Mouse (Mus musculus): Measurements from ENCODE around the gene Mmp2. TPM values are rescaled to one million over a fixed set of nuclear protein-coding genes. Genes with fewer than 3 reads are reported as not detected.
A peak's percentile ranks its signal among the peaks of the same experiment; 100 is the strongest.
"Not testable (repeated sequence)": the region's sequence is repeated elsewhere in the genome, so short reads cannot be mapped to it uniquely, and the experiment has no call there.

Mmp2 gene
- polyA plus RNA-seq, 1 experiment from 2014 or later: 35.9 TPM

DNA sequence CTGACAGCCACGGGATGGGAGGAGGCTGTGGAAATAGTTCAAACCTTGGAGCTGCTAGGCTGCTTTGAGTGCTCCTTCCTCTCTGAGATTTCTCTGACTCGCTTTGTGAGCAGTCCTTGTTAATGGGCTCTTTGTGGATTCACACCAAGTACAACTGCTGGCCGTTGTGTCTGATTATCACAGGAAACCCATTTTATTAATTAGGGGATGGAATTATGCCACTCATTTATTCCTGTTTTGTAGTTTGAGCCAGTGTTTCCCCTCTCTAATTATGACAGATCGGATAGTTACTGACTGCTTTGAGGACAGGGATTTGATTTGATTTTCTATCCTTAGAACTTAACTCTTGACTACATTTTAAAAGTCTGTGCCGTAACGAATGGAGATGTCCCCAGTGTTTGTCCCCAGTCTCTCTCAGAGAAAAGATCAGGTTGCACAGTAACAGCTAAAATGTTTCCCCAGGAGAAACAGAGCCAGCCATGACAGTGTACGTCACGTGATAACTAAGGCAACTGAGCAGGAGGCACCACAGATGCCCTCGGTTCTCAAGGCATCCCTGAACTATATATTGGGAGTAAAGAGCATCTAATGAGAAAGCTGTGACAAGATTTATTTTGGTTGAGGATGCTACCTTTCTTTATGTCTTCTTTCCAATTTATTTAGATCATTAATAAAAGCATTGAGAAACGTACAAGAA, 45.1 kb downstream of the Mmp2 start:
- peak overlapping the region; percentile 38; the same call in 1 of the 2 replicates for H3K27ac ChIP-seq
- no peaks in the 10 kb centered on the region for H3K36me3 ChIP-seq (replicated peaks; ENCODE audit: control insufficient read depth, insufficient read depth)
- H3K9ac ChIP-seq: no peak overlapping the region
- no peaks in the 10 kb centered on the region for H3K27me3 ChIP-seq (ENCODE audit: control insufficient read depth, insufficient read depth, low read length)
- DNase-seq (ENCODE audit: low spot score) (no peak), ATAC-seq (ENCODE audit: low FRiP score) (no peak)
- H3K4me2 ChIP-seq (replicated peaks): no peak overlapping the region
- WGBS: 58% methylated on average over 10 of the region's 10 CpGs
- H3K4me3 ChIP-seq (replicated peaks; ENCODE audit: low read length): no peak overlapping the region
- no peaks in the 10 kb centered on the region for H3K9me3 ChIP-seq (ENCODE audit: control insufficient read depth, low read length)
- peaks cover 24% of the 10 kb centered on the region for H3K4me1 ChIP-seq (replicated peaks; ENCODE audit: control insufficient read depth, insufficient read depth, low read length)

- WGBS: 60% methylated on average over 10 of the region's 10 CpGs
- H3K4me3 ChIP-seq (replicated peaks; ENCODE audit: low read length): no peak overlapping the region
- ATAC-seq (ENCODE audit: low FRiP score): no peak
- H3K36me3 ChIP-seq (replicated peaks; ENCODE audit: control insufficient read depth, insufficient read depth): no peaks in the 10 kb centered on the region
- no peak overlapping the region for H3K4me2 ChIP-seq (replicated peaks)
- H3K27me3 ChIP-seq (ENCODE audit: control insufficient read depth, insufficient read depth, low read length): no peaks in the 10 kb centered on the region
- no peaks in the 10 kb centered on the region; the same call in 1 of the 2 replicates for H3K9me3 ChIP-seq (ENCODE audit: control insufficient read depth, low read length)
- no peak overlapping the region for H3K9ac ChIP-seq
- H3K4me1 ChIP-seq (replicated peaks; ENCODE audit: control insufficient read depth, insufficient read depth, low read length): peaks cover 11% of the 10 kb centered on the region; the same call in 1 of the 2 replicates
- no peak for DNase-seq (ENCODE audit: low spot score)
- no peak overlapping the region for H3K27ac ChIP-seq
Observed at GRCm38 (mm10) chr8:92875795-92876194, 48.7 kb downstream of the Mmp2 start.

DNA sequence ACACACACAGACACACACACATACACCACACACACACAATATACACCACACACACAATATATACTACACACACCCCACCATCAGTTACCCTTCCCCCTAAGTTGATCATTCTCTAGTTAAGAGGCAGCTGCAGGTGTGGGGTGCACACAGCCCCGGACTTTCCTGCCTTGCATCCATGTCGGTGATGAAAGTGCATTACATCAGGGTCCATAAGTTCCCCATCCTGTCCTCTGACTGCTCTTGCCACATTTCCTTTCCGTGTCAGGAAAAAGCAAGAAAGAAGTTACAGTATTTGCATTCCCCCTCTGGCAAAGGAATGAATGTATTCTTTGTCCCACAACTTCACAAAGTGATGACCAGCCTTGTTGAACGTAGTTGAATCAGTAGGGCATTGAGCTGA, 54.2 kb downstream of the Mmp2 start:
- Histone ChIP-seq H3K27me3 (ENCODE audit: control insufficient read depth, insufficient read depth, low read length) (no peaks in the 10 kb centered on the region), H3K27ac (no peak overlapping the region), H3K4me3 (replicated peaks; ENCODE audit: low read length) (no peak overlapping the region), H3K36me3 (replicated peaks; ENCODE audit: control insufficient read depth, insufficient read depth) (no peaks in the 10 kb centered on the region), H3K9ac (no peak overlapping the region), H3K9me3 (ENCODE audit: control insufficient read depth, low read length) (no peaks in the 10 kb centered on the region; the same call in 1 of the 2 replicates), H3K4me2 (replicated peaks) (no peak overlapping the region), H3K4me1 (replicated peaks; ENCODE audit: control insufficient read depth, insufficient read depth, low read length) (no peaks in the 10 kb centered on the region)
- WGBS: 81% methylated on average over 4 of the region's 4 CpGs
- DNase-seq (ENCODE audit: low spot score) (no peak), ATAC-seq (ENCODE audit: low FRiP score) (no peak)

- WGBS: 81% methylated on average over 2 of the region's 2 CpGs
- H3K27me3 ChIP-seq (ENCODE audit: control insufficient read depth, insufficient read depth, low read length): no peaks in the 10 kb centered on the region
- no peak overlapping the region for H3K9ac ChIP-seq
- H3K27ac ChIP-seq: no peak overlapping the region
- no peaks in the 10 kb centered on the region for H3K36me3 ChIP-seq (replicated peaks; ENCODE audit: control insufficient read depth, insufficient read depth)
- no peak for ATAC-seq (ENCODE audit: low FRiP score)
- DNase-seq (ENCODE audit: low spot score): no peak
- no peak overlapping the region for H3K4me2 ChIP-seq (replicated peaks)
- H3K9me3 ChIP-seq (ENCODE audit: control insufficient read depth, low read length): no peaks in the 10 kb centered on the region; the same call in 1 of the 2 replicates
- H3K4me3 ChIP-seq (replicated peaks; ENCODE audit: low read length): no peak overlapping the region
- H3K4me1 ChIP-seq (replicated peaks; ENCODE audit: control insufficient read depth, insufficient read depth, low read length): no peaks in the 10 kb centered on the region
Observed at GRCm38 (mm10) chr8:92883771-92884170, 56.7 kb downstream of the Mmp2 start.

DNA sequence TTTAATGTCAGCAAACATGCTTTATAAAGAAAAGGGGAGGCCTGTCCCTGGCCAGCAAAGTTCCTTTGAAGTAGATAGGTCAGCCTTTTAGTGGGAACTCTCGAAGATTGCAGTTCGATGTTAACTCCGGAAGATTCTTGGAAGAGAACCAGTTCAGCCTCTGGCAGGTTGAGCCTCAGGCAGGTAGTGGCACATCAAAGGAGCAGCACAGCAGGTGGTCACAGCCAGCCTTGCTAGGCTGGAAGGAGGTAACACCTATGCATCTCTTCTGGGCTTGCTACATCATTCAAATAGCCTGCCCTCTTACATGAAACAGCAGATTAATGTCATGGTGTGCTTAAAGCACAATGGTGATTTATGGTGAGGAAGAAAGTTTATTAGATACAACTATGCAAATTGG, 65.1 kb downstream of the Mmp2 start:
- H3K4me1 ChIP-seq (replicated peaks; ENCODE audit: control insufficient read depth, insufficient read depth, low read length): not testable (repeated sequence)
- WGBS: 89% methylated on average over 3 of the region's 3 CpGs

DNA sequence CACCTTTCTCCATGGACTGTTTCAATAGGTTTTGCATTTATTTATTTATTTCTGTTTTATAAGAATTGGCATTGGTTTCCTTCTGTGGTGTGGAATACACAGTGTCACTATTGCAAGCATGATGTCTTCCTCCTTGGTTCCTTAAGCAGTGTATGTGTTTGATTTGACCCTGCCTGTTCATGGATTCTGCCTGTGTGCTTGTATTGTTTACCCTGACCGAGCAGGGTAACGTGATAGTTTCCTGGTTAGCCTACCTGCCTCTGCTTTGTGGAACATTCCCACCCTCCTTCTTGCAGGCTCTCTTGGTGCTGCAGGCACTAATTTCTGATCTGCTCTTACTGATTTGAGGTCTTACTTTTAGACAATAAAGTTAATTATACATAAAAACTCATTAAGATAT, 66.8 kb downstream of the Mmp2 start:
- DNase-seq (ENCODE audit: low spot score) (no peak), ATAC-seq (ENCODE audit: low FRiP score) (no peak)
- Histone ChIP-seq H3K36me3 (replicated peaks; ENCODE audit: control insufficient read depth, insufficient read depth) (no peaks in the 10 kb centered on the region; the same call in none of the 2 replicates), H3K9me3 (ENCODE audit: control insufficient read depth, low read length) (no peaks in the 10 kb centered on the region), H3K4me3 (replicated peaks; ENCODE audit: low read length) (no peak overlapping the region), H3K9ac (no peak overlapping the region), H3K27me3 (ENCODE audit: control insufficient read depth, insufficient read depth, low read length) (no peaks in the 10 kb centered on the region), H3K4me1 (replicated peaks; ENCODE audit: control insufficient read depth, insufficient read depth, low read length) (no peaks in the 10 kb centered on the region), H3K27ac (no peak overlapping the region), H3K4me2 (replicated peaks) (no peak overlapping the region)
- 81% methylated on average over 2 of the region's 2 CpGs for WGBS

More for the DNA sequence above, 65.1 kb downstream of the Mmp2 start:
- not testable (repeated sequence) for H3K27me3 ChIP-seq (ENCODE audit: control insufficient read depth, insufficient read depth, low read length); DNase-seq (ENCODE audit: low spot score); H3K4me2 ChIP-seq (replicated peaks); H3K9me3 ChIP-seq (ENCODE audit: control insufficient read depth, low read length); H3K4me3 ChIP-seq (replicated peaks; ENCODE audit: low read length); H3K36me3 ChIP-seq (replicated peaks; ENCODE audit: control insufficient read depth, insufficient read depth); H3K27ac ChIP-seq; H3K9ac ChIP-seq; ATAC-seq (ENCODE audit: low FRiP score)

GRCm38 (mm10) chr8:92895053-92895452, 68.0 kb downstream of the Mmp2 start:
- no peaks in the 10 kb centered on the region for H3K4me1 ChIP-seq (replicated peaks; ENCODE audit: control insufficient read depth, insufficient read depth, low read length)
- no peak overlapping the region for H3K27ac ChIP-seq
- no peak overlapping the region for H3K9ac ChIP-seq
- DNase-seq (ENCODE audit: low spot score): no peak
- H3K27me3 ChIP-seq (ENCODE audit: control insufficient read depth, insufficient read depth, low read length): no peaks in the 10 kb centered on the region
- H3K36me3 ChIP-seq (replicated peaks; ENCODE audit: control insufficient read depth, insufficient read depth): no peaks in the 10 kb centered on the region; the same call in 1 of the 2 replicates
- no peaks in the 10 kb centered on the region for H3K9me3 ChIP-seq (ENCODE audit: control insufficient read depth, low read length)
- H3K4me2 ChIP-seq (replicated peaks): no peak overlapping the region
- 80% methylated on average over 7 of the region's 7 CpGs for WGBS
- ATAC-seq (ENCODE audit: low FRiP score): no peak
- no peak overlapping the region for H3K4me3 ChIP-seq (replicated peaks; ENCODE audit: low read length)

DNA sequence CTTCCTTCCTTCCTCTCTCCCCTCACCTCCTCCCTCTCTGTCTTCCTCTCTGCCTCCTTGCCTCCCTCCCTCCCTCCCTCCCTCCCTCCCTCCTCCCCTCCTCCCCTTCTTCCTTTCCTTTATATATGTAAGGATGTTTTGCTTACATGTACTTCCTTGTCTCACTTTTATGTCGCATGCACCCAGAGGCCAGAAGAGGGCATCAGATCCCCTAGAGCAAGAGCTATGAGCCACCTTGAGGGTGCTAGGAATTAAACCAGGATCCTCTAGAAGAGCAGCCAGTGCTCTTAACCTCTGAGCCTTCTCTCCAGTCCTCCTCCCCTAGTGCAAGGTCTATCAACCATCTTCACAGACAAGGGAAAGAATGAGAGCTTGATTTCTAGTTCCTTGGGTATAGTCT, 69.0 kb downstream of the Mmp2 start:
- 82% methylated on average over 1 of the region's 1 CpGs for WGBS
- no peak for ATAC-seq (ENCODE audit: low FRiP score)
- no peak overlapping the region for H3K9ac ChIP-seq
- H3K4me3 ChIP-seq (replicated peaks; ENCODE audit: low read length): no peak overlapping the region
- no peaks in the 10 kb centered on the region; the same call in 1 of the 2 replicates for H3K36me3 ChIP-seq (replicated peaks; ENCODE audit: control insufficient read depth, insufficient read depth)
- DNase-seq (ENCODE audit: low spot score): no peak
- no peak overlapping the region for H3K27ac ChIP-seq
- no peaks in the 10 kb centered on the region for H3K27me3 ChIP-seq (ENCODE audit: control insufficient read depth, insufficient read depth, low read length)
- no peaks in the 10 kb centered on the region for H3K9me3 ChIP-seq (ENCODE audit: control insufficient read depth, low read length)
- H3K4me2 ChIP-seq (replicated peaks): no peak overlapping the region
- H3K4me1 ChIP-seq (replicated peaks; ENCODE audit: control insufficient read depth, insufficient read depth, low read length): no peaks in the 10 kb centered on the region

- H3K9ac ChIP-seq: no peak overlapping the region
- H3K4me2 ChIP-seq (replicated peaks): no peak overlapping the region
- H3K9me3 ChIP-seq (ENCODE audit: control insufficient read depth, low read length): no peaks in the 10 kb centered on the region
- no peaks in the 10 kb centered on the region for H3K27me3 ChIP-seq (ENCODE audit: control insufficient read depth, insufficient read depth, low read length)
- no peaks in the 10 kb centered on the region for H3K4me1 ChIP-seq (replicated peaks; ENCODE audit: control insufficient read depth, insufficient read depth, low read length)
- no peak for ATAC-seq (ENCODE audit: low FRiP score)
- no peaks in the 10 kb centered on the region for H3K36me3 ChIP-seq (replicated peaks; ENCODE audit: control insufficient read depth, insufficient read depth)
- H3K27ac ChIP-seq: no peak overlapping the region
- no peak for DNase-seq (ENCODE audit: low spot score)
- WGBS: 84% methylated on average over 5 of the region's 5 CpGs
- H3K4me3 ChIP-seq (replicated peaks; ENCODE audit: low read length): no peak overlapping the region
Observed at GRCm38 (mm10) chr8:92896611-92897010, 69.5 kb downstream of the Mmp2 start.

- Histone ChIP-seq H3K9ac (no peak overlapping the region), H3K36me3 (replicated peaks; ENCODE audit: control insufficient read depth, insufficient read depth) (no peaks in the 10 kb centered on the region), H3K9me3 (ENCODE audit: control insufficient read depth, low read length) (no peaks in the 10 kb centered on the region), H3K4me1 (replicated peaks; ENCODE audit: control insufficient read depth, insufficient read depth, low read length) (no peaks in the 10 kb centered on the region), H3K4me3 (replicated peaks; ENCODE audit: low read length) (no peak overlapping the region), H3K27me3 (ENCODE audit: control insufficient read depth, insufficient read depth, low read length) (no peaks in the 10 kb centered on the region), H3K4me2 (replicated peaks) (no peak overlapping the region), H3K27ac (no peak overlapping the region)
- no peak for ATAC-seq (ENCODE audit: low FRiP score)
- DNase-seq (ENCODE audit: low spot score): no peak
- WGBS: 70% methylated on average over 4 of the region's 4 CpGs
Observed at GRCm38 (mm10) chr8:92897794-92898193, 70.7 kb downstream of the Mmp2 start.
